Mouse (Mus musculus): ENCODE results near the gene Grem1. TPM values are rescaled to one million over a fixed set of nuclear protein-coding genes. Genes with fewer than 3 reads are reported as not detected.

The Grem1 gene
- total RNA-seq, 2 experiments from 2014 or later, result not detected

GRCm38 (mm10) chr2:113757525-113758310, 728 bp downstream of the Grem1 start:
- peak; percentile 5 for DNase-seq

GRCm38 (mm10) chr2:113756924-113757524, 1.4 kb downstream of the Grem1 start:
- peak; percentile 6 for DNase-seq

GRCm38 (mm10) chr2:113749721-113750120, 8.7 kb downstream of the Grem1 start:
- DNase-seq, result no peak

GRCm38 (mm10) chr2:113749309-113749708, 9.1 kb downstream of the Grem1 start:
- DNase-seq, result no peak

- DNase-seq, result no peak
Observed at GRCm38 (mm10) chr2:113728581-113728980, 29.9 kb downstream of the Grem1 start.

GRCm38 (mm10) chr2:113714801-113715200, 43.6 kb downstream of the Grem1 start:
- DNase-seq, result no peak

GRCm38 (mm10) chr2:113713406-113713805, 45.0 kb downstream of the Grem1 start:
- no peak for DNase-seq

GRCm38 (mm10) chr2:113707507-113707906, 50.9 kb downstream of the Grem1 start:
- no peak for DNase-seq

GRCm38 (mm10) chr2:113701507-113701906, 56.9 kb downstream of the Grem1 start:
- no peak for DNase-seq

GRCm38 (mm10) chr2:113696647-113697046, 61.8 kb downstream of the Grem1 start:
- DNase-seq, result no peak

GRCm38 (mm10) chr2:113696222-113696621, 62.2 kb downstream of the Grem1 start:
- no peak for DNase-seq

Other genes starting within 250 kb of the Grem1 start
- under 1 TPM; 0.45 TPM for gene Scg5, start 70.5 kb upstream of the Grem1 start, total RNA-seq (2021)
- gene Arhgap11a, start 90.0 kb upstream of the Grem1 start, total RNA-seq (2021), result 10 to 100 TPM; 40.9 to 44.8 TPM